27 mouse cellular contexts compared by ENCODE assay signal in the genomic region with DNA sequence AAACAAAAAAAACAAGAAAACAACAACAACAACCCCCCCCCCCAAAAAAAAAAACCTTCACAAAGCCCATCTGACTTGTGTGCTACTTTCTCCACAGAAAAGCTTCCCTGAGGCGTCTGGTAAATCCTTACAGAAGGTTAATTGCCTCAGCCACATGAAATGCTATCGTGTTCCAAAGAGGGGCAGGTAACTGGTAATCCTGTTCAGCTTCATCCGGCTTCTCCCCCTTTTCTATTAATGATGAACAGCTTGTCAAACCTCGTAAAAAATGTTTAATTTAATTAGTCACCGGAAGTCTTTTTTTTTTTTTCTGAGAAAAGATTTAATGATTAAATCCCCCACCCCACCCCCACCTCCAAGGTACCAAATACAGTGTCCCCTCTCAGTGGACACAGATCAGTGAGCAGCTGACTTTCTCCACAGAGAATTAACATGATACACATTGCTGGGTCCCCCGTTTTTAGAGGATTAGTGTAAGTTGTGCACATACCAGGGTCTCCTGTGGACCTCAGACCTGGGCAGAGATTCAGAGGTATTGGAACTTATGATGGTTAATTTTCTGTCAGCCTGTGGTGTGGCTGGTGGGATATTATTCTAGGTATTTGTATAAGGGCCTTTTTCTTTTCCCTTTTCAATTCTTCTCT. TPM values are rescaled to one million over a fixed set of nuclear protein-coding genes. Genes with fewer than 3 reads are reported as not detected.
A peak's percentile ranks its signal among the peaks of the same experiment; 100 is the strongest.
DNase-seq lines count a peak whose midpoint lies in the region; ATAC-seq and TF ChIP-seq lines count a peak whose summit lies in the region.
"Had no signal": no experiment of that assay in that cellular context is flagged by ENCODE, and none has a peak within 500 bp of the region (broad histone marks: within the 10 kb centered on the region; RNA-seq: fewer than 3 reads in every experiment).

No protein-coding gene starts in this region.

- TF ChIP-seq POLR2A in heart, adult 2 months (IDR thresholded peaks at IDR 0.05; ENCODE audit: insufficient read depth, low read depth, low read length): no peak

- no peaks in the 10 kb centered on the region for H3K4me1 ChIP-seq in kidney, embryonic 15.5 days
- H3K4me1 ChIP-seq in kidney, postnatal 0 days (replicated peaks; ENCODE audit: insufficient read depth, low read length): no peaks in the 10 kb centered on the region
- no peaks in the 10 kb centered on the region for H3K4me1 ChIP-seq in heart, adult 2 months (ENCODE audit: control insufficient read depth, insufficient read depth, low read length)
- H3K4me1 ChIP-seq: embryonic facial prominence, embryonic 12.5 days; embryonic facial prominence, embryonic 15.5 days; heart, embryonic 12.5 days; heart, embryonic 15.5 days; hindbrain, embryonic 10.5 days had no signal

- no peaks in the 10 kb centered on the region for H3K36me3 ChIP-seq in kidney, embryonic 15.5 days
- no peaks in the 10 kb centered on the region for H3K36me3 ChIP-seq in kidney, postnatal 0 days (ENCODE audit: insufficient read depth, low read length)
- no peaks in the 10 kb centered on the region for H3K36me3 ChIP-seq in heart, adult 2 months (ENCODE audit: control insufficient read depth, insufficient read depth, low read length)
- H3K36me3 ChIP-seq: embryonic facial prominence, embryonic 12.5 days; embryonic facial prominence, embryonic 15.5 days; heart, embryonic 12.5 days; heart, embryonic 15.5 days; hindbrain, embryonic 10.5 days; hindbrain, embryonic 13.5 days had no signal

- WGBS in kidney, embryonic 15.5 days: 48% methylated on average over 6 of the region's 6 CpGs
- WGBS in kidney, postnatal 0 days: 39% methylated on average over 6 of the region's 6 CpGs
- 74% methylated on average over 6 of the region's 6 CpGs for WGBS in heart, adult 2 months

- TF ChIP-seq CTCF in kidney, postnatal 0 days (IDR thresholded peaks at IDR 0.05; ENCODE audit: low read depth): no peak
- TF ChIP-seq CTCF in heart, adult 2 months (IDR thresholded peaks at IDR 0.05): no peak

- H3K4me2 ChIP-seq in kidney, embryonic 15.5 days: no peak overlapping the region
- no peak overlapping the region for H3K4me2 ChIP-seq in kidney, postnatal 0 days (ENCODE audit: low read length)
- H3K4me2 ChIP-seq: embryonic facial prominence, embryonic 12.5 days; embryonic facial prominence, embryonic 15.5 days; heart, embryonic 12.5 days; heart, embryonic 15.5 days; hindbrain, embryonic 13.5 days had no signal

- no peak overlapping the region for H3K27ac ChIP-seq in kidney, embryonic 15.5 days
- H3K27ac ChIP-seq in kidney, postnatal 0 days: no peak overlapping the region
- H3K27ac ChIP-seq in heart, adult 2 months: no peak overlapping the region
- H3K27ac ChIP-seq: embryonic facial prominence, embryonic 12.5 days; embryonic facial prominence, embryonic 15.5 days; gastrocnemius, adult 2 months; heart, embryonic 15.5 days; hindbrain, embryonic 10.5 days; hindbrain, embryonic 13.5 days had no signal

- intact Hi-C loops in heart, adult 2 months (cut with DNase I): no loop called here

- TF ChIP-seq EP300 in heart, adult 2 months (IDR thresholded peaks at IDR 0.05; ENCODE audit: insufficient read depth, low read depth, low read length): no peak

- peak; percentile 74; the same call in 1 of the 2 replicates for ATAC-seq in kidney, embryonic 15.5 days (replicated peaks; ENCODE audit: low FRiP score)
- ATAC-seq in kidney, postnatal 0 days (replicated peaks; ENCODE audit: low FRiP score, low read depth): peak; percentile 59; the same call in 1 of the 2 replicates
- ATAC-seq: activated CD4-positive, CD25-positive, alpha-beta regulatory T cell, adult 4 months; CD4-positive, CD25-positive, alpha-beta regulatory T cell, adult 4 months; forebrain, embryonic 14.5 days; forebrain, postnatal 0 days; hindbrain, embryonic 16.5 days had no signal

- H3K79me2 ChIP-seq in heart, adult 2 months (replicated peaks; ENCODE audit: control insufficient read depth, insufficient read depth, low read length): no peaks in the 10 kb centered on the region

- no peak overlapping the region for H3K4me3 ChIP-seq in kidney, embryonic 15.5 days (replicated peaks)
- H3K4me3 ChIP-seq in kidney, postnatal 0 days (replicated peaks; ENCODE audit: low read depth, low read length): no peak overlapping the region
- no peak overlapping the region for H3K4me3 ChIP-seq in heart, adult 2 months
- H3K4me3 ChIP-seq: embryonic facial prominence, embryonic 12.5 days; embryonic facial prominence, embryonic 15.5 days; gastrocnemius, adult 2 months; heart, embryonic 12.5 days; heart, embryonic 15.5 days; hindbrain, embryonic 10.5 days; hindbrain, embryonic 13.5 days had no signal

- peak; percentile 34 to 60 for DNase-seq in kidney, adult 8-10 months
- no peak for DNase-seq in kidney, postnatal 4 days
- DNase-seq in kidney, postnatal 0 days (ENCODE audit: low spot score): peak; percentile 24
- DNase-seq in cerebellum, postnatal 10 days: no peak
- DNase-seq in heart, adult 2 months: no peak
- DNase-seq: adrenal gland, adult 8-10 months; adrenal gland, postnatal 25 days; cerebellum, adult 11-12 months; cerebellum, adult 8-10 months; cerebellum, postnatal 14 days; forebrain, postnatal 0 days; gastrocnemius, adult 2 months; gastrocnemius, postnatal 14 days; heart, adult 11 months; heart, postnatal 10 days; heart, postnatal 36 days had no signal

- H3K9me3 ChIP-seq in kidney, embryonic 15.5 days (replicated peaks): no peaks in the 10 kb centered on the region
- H3K9me3 ChIP-seq in kidney, postnatal 0 days (replicated peaks; ENCODE audit: low read length): no peaks in the 10 kb centered on the region
- H3K9me3 ChIP-seq: embryonic facial prominence, embryonic 12.5 days; embryonic facial prominence, embryonic 15.5 days; heart, embryonic 15.5 days; hindbrain, embryonic 10.5 days; hindbrain, embryonic 13.5 days had no signal

- H3K27me3 ChIP-seq in kidney, embryonic 15.5 days: no peaks in the 10 kb centered on the region
- H3K27me3 ChIP-seq in kidney, postnatal 0 days (ENCODE audit: insufficient read depth, low read length): no peaks in the 10 kb centered on the region
- no peaks in the 10 kb centered on the region for H3K27me3 ChIP-seq in heart, adult 2 months (ENCODE audit: control insufficient read depth, insufficient read depth, low read length)
- H3K27me3 ChIP-seq: embryonic facial prominence, embryonic 12.5 days; embryonic facial prominence, embryonic 15.5 days; heart, embryonic 12.5 days; heart, embryonic 15.5 days; hindbrain, embryonic 13.5 days had no signal

- no peak overlapping the region for H3K9ac ChIP-seq in kidney, embryonic 15.5 days
- no peak overlapping the region for H3K9ac ChIP-seq in kidney, postnatal 0 days (ENCODE audit: low read depth, low read length)
- H3K9ac ChIP-seq in heart, adult 2 months (ENCODE audit: low read depth, low read length): no peak overlapping the region
- H3K9ac ChIP-seq: embryonic facial prominence, embryonic 12.5 days; embryonic facial prominence, embryonic 15.5 days; forebrain, postnatal 0 days; heart, embryonic 12.5 days; heart, embryonic 15.5 days; hindbrain, embryonic 13.5 days had no signal

RNA-seq across cellular contexts. Expression of a gene that starts 26.2 kb away (rescaled TPM):
- 14.0 and 15.0 TPM in 2 replicates for polyA plus RNA-seq in kidney, embryonic 15.5 days (2015; fragmentation: Nextera tagmentation; extraction: Ambion mirVana)
- 9.9 and 11.0 TPM in 2 replicates for polyA plus RNA-seq in kidney, postnatal 0 days (2015; fragmentation: Nextera tagmentation; extraction: Ambion mirVana)
- total RNA-seq in heart, adult 2 months (2021): 1 to 10 TPM; 6.6 to 7.7 TPM
- polyA plus RNA-seq in heart, adult 2 months (2012; rRNA removed): 6.2 and 7.8 TPM in 2 replicates

Comparison
In these comparisons a context has a peak if more than half of its experiments do, and no peak if none do; other contexts are left out.
1. DNase-seq: peak in kidney, adult 8-10 months (2 of 2) and kidney, postnatal 0 days (single experiment); none in kidney, postnatal 4 days (0 of 2), cerebellum, postnatal 10 days (0 of 2) and heart, adult 2 months (0 of 2).